Mouse (Mus musculus): ENCODE measurements at regions not wholly inside any gene's neighbourhood (a gene's known extent, or its start where the extent isn't known, plus 50 kb on each side); places are given as distances from the start of the nearest gene placed in this dataset.
A peak's percentile ranks its signal among the peaks of the same experiment; 100 is the strongest.

- no peak for DNase-seq (ENCODE audit: low read depth, low spot score)
These were observed 76.5 kb downstream of the Gja1 start for GRCm38 (mm10) chr10:56453578-56454069.

GRCm38 (mm10) chr10:56455867-56456468, 78.8 kb downstream of the Gja1 start:
- DNase-seq (ENCODE audit: low read depth, low spot score): no peak

- DNase-seq (ENCODE audit: low read depth, low spot score): no peak
These were observed 91.4 kb downstream of the Gja1 start for GRCm38 (mm10) chr10:56468537-56468936.

GRCm38 (mm10) chr10:56468993-56469712, 92.0 kb downstream of the Gja1 start:
- DNase-seq (ENCODE audit: low read depth, low spot score): peak; percentile 56

GRCm38 (mm10) chr10:56469895-56470294, 92.8 kb downstream of the Gja1 start:
- DNase-seq (ENCODE audit: low read depth, low spot score): no peak

- no peak for DNase-seq (ENCODE audit: low read depth, low spot score)
These were observed 97.8 kb downstream of the Gja1 start for GRCm38 (mm10) chr10:56474951-56475350.

GRCm38 (mm10) chr10:56482156-56482716, 105.1 kb downstream of the Gja1 start:
- DNase-seq (ENCODE audit: low read depth, low spot score): no peak

GRCm38 (mm10) chr10:56484931-56485330, 107.8 kb downstream of the Gja1 start:
- DNase-seq (ENCODE audit: low read depth, low spot score): no peak

- no peak for DNase-seq (ENCODE audit: low read depth, low spot score)
These were observed 108.6 kb downstream of the Gja1 start for GRCm38 (mm10) chr10:56485746-56486145.

GRCm38 (mm10) chr10:56486584-56486983, 109.5 kb downstream of the Gja1 start:
- no peak for DNase-seq (ENCODE audit: low read depth, low spot score)

GRCm38 (mm10) chr10:56493461-56493860, 116.3 kb downstream of the Gja1 start:
- DNase-seq (ENCODE audit: low read depth, low spot score): no peak

GRCm38 (mm10) chr10:56495352-56495751, 118.2 kb downstream of the Gja1 start:
- DNase-seq (ENCODE audit: low read depth, low spot score): peak; percentile 9

- DNase-seq (ENCODE audit: low read depth, low spot score): no peak
These were observed 141.9 kb downstream of the Gja1 start for GRCm38 (mm10) chr10:56519041-56519440.

GRCm38 (mm10) chr10:56525791-56526190, 148.7 kb downstream of the Gja1 start:
- DNase-seq (ENCODE audit: low read depth, low spot score): peak; percentile 35

GRCm38 (mm10) chr10:56537091-56537490, 160.0 kb downstream of the Gja1 start:
- no peak for DNase-seq (ENCODE audit: low read depth, low spot score)

- DNase-seq (ENCODE audit: low read depth, low spot score): peak; percentile 68
These were observed 162.8 kb downstream of the Gja1 start for GRCm38 (mm10) chr10:56539827-56540511.

GRCm38 (mm10) chr10:56542106-56542505, 165.0 kb downstream of the Gja1 start:
- no peak for DNase-seq (ENCODE audit: low read depth, low spot score)

GRCm38 (mm10) chr10:56545989-56546388, 168.9 kb downstream of the Gja1 start:
- no peak for DNase-seq (ENCODE audit: low read depth, low spot score)

GRCm38 (mm10) chr10:56546824-56547223, 169.7 kb downstream of the Gja1 start:
- DNase-seq (ENCODE audit: low read depth, low spot score): peak; percentile 27

- DNase-seq (ENCODE audit: low read depth, low spot score): no peak
These were observed 170.7 kb downstream of the Gja1 start for GRCm38 (mm10) chr10:56547825-56548224.

- DNase-seq (ENCODE audit: low read depth, low spot score): no peak
These were observed 189.8 kb downstream of the Gja1 start for GRCm38 (mm10) chr10:56566836-56567442.

- no peak for DNase-seq (ENCODE audit: low read depth, low spot score)
These were observed 204.9 kb downstream of the Gja1 start for GRCm38 (mm10) chr10:56582065-56582464.

Measured in forelimb bud, embryonic 11.5 days (tissue).